Mouse (Mus musculus) megakaryocyte, embryonic 14.5 days (primary cell): ENCODE data around the gene Ethe1. TPM values are rescaled to one million over a fixed set of nuclear protein-coding genes. Genes with fewer than 3 reads are reported as not detected.

Experiments used
- H3K27me3 ChIP-seq: replicated peaks from 2 replicates; pipeline ENCODE3; 2012; ENCODE audit warnings: inconsistent platforms
- H3K36me3 ChIP-seq: replicated peaks from 2 replicates; pipeline ENCODE3; 2012; ENCODE audit warnings: low read length, inconsistent platforms, mixed read lengths
- H3K4me1 ChIP-seq: 2 replicates; pipeline ENCODE4 v1.6.1; 2012; ENCODE audit warnings: inconsistent platforms
- H3K4me3 ChIP-seq: replicated peaks from 2 replicates; pipeline ENCODE3; 2012; ENCODE audit warnings: moderate library complexity, mild to moderate bottlenecking, inconsistent platforms
- H3K9me3 ChIP-seq: 2 replicates; pipeline ENCODE4 v1.6.1; 2012; ENCODE audit warnings: inconsistent platforms
- FLI1 ChIP-seq: IDR thresholded peaks from 2 replicates; pipeline ENCODE4 v1.6.1; 2012; ENCODE audit warnings: low read length, inconsistent platforms, mixed read lengths
- GATA1 ChIP-seq: IDR thresholded peaks from 3 replicates; pipeline ENCODE4 v1.6.1; 2012; ENCODE audit warnings: mixed read lengths, low read length, inconsistent platforms, borderline replicate concordance
- polyA plus RNA-seq: library from polyadenylated mRNA; stranded (reverse); fragments of >175 nt; gene quantifications from 2 replicates; pipeline ENCODE4 v1.2.3, GENCODE M21; 2012; ENCODE audit warnings: low replicate concordance; ENCODE audit not compliant: insufficient read depth

Ethe1 gene
- polyA plus RNA-seq, 1 experiment, result 17.5 TPM

GRCm38 (mm10) chr7:24551985-24552759 is 35.2 kb upstream of the Ethe1 start:
- Histone ChIP-seq H3K9me3 (no peaks in the 10 kb centered on the region), H3K27me3 (no peaks in the 10 kb centered on the region), H3K4me1 (peaks cover 11% of the 10 kb centered on the region), H3K4me3 (no peak overlapping the region), H3K36me3 (peaks cover 80% of the 10 kb centered on the region)
- TF ChIP-seq FLI1, result no peak
- no peak for TF ChIP-seq GATA1

- Histone ChIP-seq H3K36me3 (peaks cover 83% of the 10 kb centered on the region), H3K4me1 (peaks cover 3% of the 10 kb centered on the region; the same call in 1 of the 2 replicates), H3K27me3 (no peaks in the 10 kb centered on the region), H3K9me3 (no peaks in the 10 kb centered on the region), H3K4me3 (no peak overlapping the region)
- TF ChIP-seq FLI1 (no peak), GATA1 (no peak)
These were observed 31.6 kb upstream of the Ethe1 start for GRCm38 (mm10) chr7:24555786-24556185.

- TF ChIP-seq GATA1, result no peak
- Histone ChIP-seq H3K9me3 (no peaks in the 10 kb centered on the region), H3K27me3 (no peaks in the 10 kb centered on the region), H3K4me3 (no peak overlapping the region), H3K36me3 (peaks cover 80% of the 10 kb centered on the region), H3K4me1 (peaks cover 10% of the 10 kb centered on the region; the same call in 1 of the 2 replicates)
These were observed 25.9 kb upstream of the Ethe1 start for GRCm38 (mm10) chr7:24561450-24561849.

GRCm38 (mm10) chr7:24563191-24563836 is 24.0 kb upstream of the Ethe1 start:
- TF ChIP-seq GATA1, result no peak
- TF ChIP-seq FLI1, result no peak
- Histone ChIP-seq H3K9me3 (no peaks in the 10 kb centered on the region), H3K4me3 (no peak overlapping the region), H3K36me3 (peaks cover 89% of the 10 kb centered on the region), H3K4me1 (peaks cover 14% of the 10 kb centered on the region; the same call in 1 of the 2 replicates), H3K27me3 (no peaks in the 10 kb centered on the region)

- peaks cover 90% of the 10 kb centered on the region for H3K36me3 ChIP-seq
- no peaks in the 10 kb centered on the region for H3K27me3 ChIP-seq
- no peaks in the 10 kb centered on the region for H3K9me3 ChIP-seq
- H3K4me1 ChIP-seq, result peaks cover 14% of the 10 kb centered on the region; the same call in 1 of the 2 replicates
- H3K4me3 ChIP-seq, result no peak overlapping the region
- TF ChIP-seq FLI1, result no peak
- TF ChIP-seq GATA1, result no peak
These were observed 23.5 kb upstream of the Ethe1 start for GRCm38 (mm10) chr7:24563837-24564206.

- Histone ChIP-seq H3K4me1 (peaks cover 14% of the 10 kb centered on the region; the same call in 1 of the 2 replicates), H3K36me3 (peaks cover 87% of the 10 kb centered on the region), H3K27me3 (no peaks in the 10 kb centered on the region), H3K9me3 (no peaks in the 10 kb centered on the region), H3K4me3 (no peak overlapping the region)
- TF ChIP-seq GATA1, result no peak
- no peak for TF ChIP-seq FLI1
These were observed 22.6 kb upstream of the Ethe1 start for GRCm38 (mm10) chr7:24564607-24565265.

GRCm38 (mm10) chr7:24565627-24566026 is 21.7 kb upstream of the Ethe1 start:
- TF ChIP-seq FLI1, result no peak
- TF ChIP-seq GATA1, result no peak
- Histone ChIP-seq H3K9me3 (no peaks in the 10 kb centered on the region), H3K36me3 (peaks cover 87% of the 10 kb centered on the region), H3K4me3 (no peak overlapping the region), H3K4me1 (peaks cover 14% of the 10 kb centered on the region; the same call in 1 of the 2 replicates), H3K27me3 (no peaks in the 10 kb centered on the region)

- no peak overlapping the region for H3K4me3 ChIP-seq
- peaks cover 17% of the 10 kb centered on the region; the same call in 1 of the 2 replicates for H3K4me1 ChIP-seq
- H3K27me3 ChIP-seq, result no peaks in the 10 kb centered on the region
- TF ChIP-seq GATA1, result no peak
- no peak for TF ChIP-seq FLI1
- H3K36me3 ChIP-seq, result peaks cover 87% of the 10 kb centered on the region
- no peaks in the 10 kb centered on the region for H3K9me3 ChIP-seq
These were observed 21.1 kb upstream of the Ethe1 start for GRCm38 (mm10) chr7:24566206-24566605.

GRCm38 (mm10) chr7:24568512-24568911 is 18.8 kb upstream of the Ethe1 start:
- Histone ChIP-seq H3K9me3 (no peaks in the 10 kb centered on the region), H3K27me3 (no peaks in the 10 kb centered on the region), H3K4me3 (no peak overlapping the region), H3K4me1 (peaks cover 15% of the 10 kb centered on the region; the same call in 1 of the 2 replicates), H3K36me3 (peaks cover 91% of the 10 kb centered on the region)
- TF ChIP-seq GATA1 (no peak), FLI1 (no peak)

- no peak for TF ChIP-seq FLI1
- TF ChIP-seq GATA1, result no peak
- Histone ChIP-seq H3K4me3 (no peak overlapping the region), H3K27me3 (peaks cover 2% of the 10 kb centered on the region), H3K9me3 (no peaks in the 10 kb centered on the region), H3K4me1 (peaks cover 7% of the 10 kb centered on the region; the same call in 1 of the 2 replicates), H3K36me3 (peaks cover 72% of the 10 kb centered on the region)
These were observed 16.3 kb upstream of the Ethe1 start for GRCm38 (mm10) chr7:24571071-24571470.
